Mouse (Mus musculus) bone marrow macrophage, adult 2 months (primary cell): ENCODE results near the gene Zc3h12d.

Experiments used
- CTCF ChIP-seq: IDR thresholded peaks from 2 replicates; pipeline ENCODE4 v1.5.1; 2012; ENCODE audit warnings: low read depth, mild to moderate bottlenecking, low read length, moderate library complexity
- POLR2A ChIP-seq: IDR thresholded peaks from 2 replicates; pipeline ENCODE4 v1.6.1; 2012; ENCODE audit warnings: mild to moderate bottlenecking, low read depth, low read length, borderline replicate concordance

- no peak for TF ChIP-seq POLR2A
- no peak for TF ChIP-seq CTCF
Observed at GRCm38 (mm10) chr10:7824663-7825280, 7.5 kb upstream of the Zc3h12d start.
